ENCODE assay signal across 31 mouse cellular contexts in the genomic region with DNA sequence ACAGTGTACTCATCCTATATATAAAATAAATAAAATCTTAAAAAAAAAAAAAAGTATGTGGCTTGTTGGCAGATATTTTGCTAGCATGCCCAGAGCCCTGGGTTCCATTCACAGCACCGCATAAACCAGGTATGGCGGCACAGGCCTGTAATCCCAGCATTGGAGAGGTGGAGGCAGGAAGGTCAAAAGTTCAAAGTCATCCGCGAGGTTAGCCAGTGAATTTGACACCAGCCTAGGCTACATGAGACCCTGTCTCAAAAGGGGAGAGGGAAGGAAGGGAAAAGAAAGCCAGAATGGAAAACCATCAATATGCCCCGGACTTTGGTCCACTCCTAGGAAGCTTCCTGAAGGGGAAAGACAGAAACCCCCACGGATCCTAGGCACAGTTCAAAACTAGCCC. TPM values are rescaled to one million over a fixed set of nuclear protein-coding genes. Genes with fewer than 3 reads are reported as not detected.
"Had no signal": no experiment of that assay in that cellular context is flagged by ENCODE, and none has a peak within 500 bp of the region (broad histone marks: within the 10 kb centered on the region; RNA-seq: fewer than 3 reads in every experiment).

No protein-coding gene starts in this region.

- H3K4me3 ChIP-seq: limb, embryonic 10.5 days; limb, embryonic 12.5 days; limb, embryonic 13.5 days; limb, embryonic 15.5 days; liver, embryonic 12.5 days; liver, embryonic 13.5 days; liver, embryonic 15.5 days; lung, embryonic 15.5 days; megakaryocyte, embryonic 14.5 days; midbrain, embryonic 10.5 days; midbrain, embryonic 12.5 days; midbrain, embryonic 13.5 days; midbrain, embryonic 15.5 days; myocyte had no signal

- ATAC-seq: liver, embryonic 12.5 days; liver, postnatal 0 days; lung, postnatal 0 days; midbrain, embryonic 13.5 days; midbrain, embryonic 15.5 days; midbrain, embryonic 16.5 days had no signal

- H3K27me3 ChIP-seq: limb, embryonic 12.5 days; limb, embryonic 13.5 days; limb, embryonic 15.5 days; lung, embryonic 15.5 days; midbrain, embryonic 13.5 days; midbrain, embryonic 15.5 days had no signal

- H3K9me3 ChIP-seq: limb, embryonic 10.5 days; limb, embryonic 15.5 days; liver, embryonic 12.5 days; liver, embryonic 15.5 days; lung, embryonic 15.5 days; midbrain, embryonic 12.5 days; midbrain, embryonic 13.5 days; midbrain, embryonic 15.5 days had no signal

- H3K36me3 ChIP-seq: limb, embryonic 10.5 days; limb, embryonic 12.5 days; limb, embryonic 15.5 days; liver, embryonic 12.5 days; liver, embryonic 13.5 days; liver, embryonic 15.5 days; lung, embryonic 15.5 days; midbrain, embryonic 13.5 days; midbrain, embryonic 15.5 days had no signal

- DNase-seq: left cerebral cortex, postnatal 4 days; liver; liver, embryonic 13.5 days; liver, postnatal 0 days; lung, adult 18-20 months; lung, adult 2 months; lung, embryonic 14.5 days; lung, postnatal 10 days; lung, postnatal 14 days; lung, postnatal 36 days; lung, postnatal 4 days; midbrain, embryonic 14.5 days had no signal

- H3K9ac ChIP-seq: limb, embryonic 13.5 days; limb, embryonic 15.5 days; liver, embryonic 12.5 days; liver, embryonic 13.5 days; liver, embryonic 14.5 days; liver, embryonic 15.5 days; liver, postnatal 0 days; lung, embryonic 14.5 days; lung, embryonic 15.5 days; midbrain, embryonic 12.5 days; midbrain, embryonic 13.5 days; midbrain, embryonic 15.5 days had no signal

- H3K27ac ChIP-seq: limb, embryonic 10.5 days; limb, embryonic 12.5 days; limb, embryonic 13.5 days; limb, embryonic 15.5 days; liver, embryonic 12.5 days; liver, embryonic 13.5 days; liver, embryonic 14.5 days; lung, embryonic 15.5 days; macrophage; midbrain, embryonic 10.5 days; midbrain, embryonic 12.5 days; midbrain, embryonic 13.5 days; midbrain, embryonic 15.5 days had no signal

- H3K4me2 ChIP-seq: limb, embryonic 12.5 days; limb, embryonic 13.5 days; limb, embryonic 15.5 days; liver, embryonic 11.5 days; liver, embryonic 12.5 days; liver, embryonic 13.5 days; lung, embryonic 14.5 days; lung, embryonic 15.5 days; midbrain, embryonic 11.5 days; midbrain, embryonic 12.5 days; midbrain, embryonic 13.5 days; midbrain, embryonic 15.5 days had no signal

RNA-seq across cellular contexts. Expression of a gene that starts 16.2 kb away (rescaled TPM):
- polyA plus RNA-seq: macrophage had no signal
